Mouse (Mus musculus) spleen, adult 18-20 months (tissue): ENCODE data around the gene Vps13d.

Experiments used
- DNase-seq, 2 experiments: peaks; one replicate each; pipeline ENCODE4 v3.0.0; 2022; ENCODE audit warnings: mixed read lengths in 2 of 2

The Vps13d gene

DNA sequence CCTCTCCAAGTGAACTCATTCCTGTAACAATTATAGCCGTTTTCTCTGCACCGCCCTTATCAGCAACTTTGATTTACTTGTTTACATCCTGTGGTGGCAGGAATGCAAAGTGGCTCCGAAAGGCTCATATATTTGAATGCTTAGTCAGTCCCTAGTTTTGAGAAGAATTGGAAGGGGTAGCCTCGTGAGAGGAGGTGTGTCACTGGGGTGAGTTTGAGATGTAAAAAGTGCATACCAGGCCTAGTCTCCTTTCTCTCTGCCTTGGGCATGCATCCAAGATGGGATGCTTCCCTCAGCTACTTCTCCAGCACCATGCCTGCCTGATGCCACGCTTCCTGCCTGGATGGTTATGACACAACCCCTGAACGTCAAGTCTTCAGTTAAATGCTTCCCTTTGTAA is 225.8 kb downstream of the Vps13d start:
- DNase-seq = no peak

DNA sequence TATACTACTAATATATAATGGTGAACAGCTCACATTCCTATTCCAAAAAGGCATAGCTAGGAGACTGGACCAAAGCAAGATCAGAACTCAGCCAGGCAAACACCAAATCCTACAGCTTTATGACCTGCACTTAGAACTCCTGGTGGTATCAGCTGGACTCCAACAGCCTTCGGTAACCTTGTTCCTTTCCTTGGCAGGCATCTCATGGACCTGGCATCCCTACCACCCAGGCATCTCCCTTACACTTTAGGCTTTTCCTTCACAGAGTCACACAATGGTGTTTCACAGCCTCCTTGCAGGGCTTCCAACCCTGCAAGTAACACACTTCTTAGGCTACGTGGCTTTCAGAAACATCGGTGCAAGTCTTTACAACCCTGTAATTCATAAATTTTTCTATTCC is 226.4 kb downstream of the Vps13d start:
- no peak for DNase-seq

DNA sequence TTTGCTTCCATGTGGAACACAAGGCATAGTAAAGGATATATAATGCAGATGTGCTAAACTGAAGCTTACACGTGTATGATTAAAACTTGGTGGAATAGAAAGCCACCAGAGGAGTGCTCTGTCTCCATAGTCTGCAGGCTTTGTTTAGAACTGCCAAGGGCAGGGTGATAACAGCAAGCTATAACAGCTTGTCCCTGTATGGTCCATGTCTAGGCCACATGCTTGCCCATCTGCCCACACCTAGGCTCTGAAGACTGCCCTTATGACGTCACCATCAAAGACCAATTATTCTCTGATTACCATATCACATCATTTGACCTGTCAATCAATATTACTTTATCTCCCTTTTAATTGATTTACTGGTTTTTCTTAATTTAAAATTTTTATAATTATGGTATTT is 229.6 kb downstream of the Vps13d start:
- DNase-seq = no peak

DNA sequence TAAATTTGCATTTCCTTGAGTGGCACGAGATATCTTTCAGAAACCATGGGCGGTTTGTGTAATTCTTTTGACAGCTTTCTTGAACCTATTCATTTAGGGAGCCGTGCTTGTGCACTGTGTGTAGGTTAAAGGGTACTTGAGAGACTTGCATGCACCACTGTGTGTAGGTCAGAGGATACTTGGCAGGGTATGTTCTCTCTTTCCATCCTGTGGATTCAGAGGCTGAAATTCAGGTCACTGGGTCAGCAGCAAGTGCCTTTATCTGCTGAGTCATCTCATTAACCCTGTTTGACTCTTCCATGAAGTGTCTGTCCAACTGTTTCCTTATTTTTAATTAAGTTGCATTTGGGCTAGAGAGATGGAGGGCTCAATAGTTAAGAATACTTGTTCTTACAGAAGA is 233.1 kb downstream of the Vps13d start:
- DNase-seq = no peak

DNA sequence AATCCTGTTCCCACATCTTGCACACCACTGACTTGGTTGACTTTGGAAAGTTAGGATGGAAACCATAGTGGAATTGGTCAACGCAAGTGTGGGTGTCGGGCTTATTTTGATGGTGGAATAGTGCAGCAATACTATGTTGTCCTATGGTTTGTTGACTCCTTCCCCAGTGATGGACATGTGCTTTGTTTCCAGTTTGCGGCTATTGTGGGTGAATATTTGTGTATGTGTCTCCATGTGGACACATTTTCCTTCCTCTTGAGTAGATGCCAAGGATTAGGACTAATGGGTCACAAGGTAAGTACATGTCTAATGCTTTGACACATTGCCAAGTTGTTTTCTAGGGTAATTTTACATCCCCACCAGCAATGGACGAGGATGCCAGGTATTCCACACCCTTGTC is 233.6 kb downstream of the Vps13d start:
- no peak for DNase-seq

DNA sequence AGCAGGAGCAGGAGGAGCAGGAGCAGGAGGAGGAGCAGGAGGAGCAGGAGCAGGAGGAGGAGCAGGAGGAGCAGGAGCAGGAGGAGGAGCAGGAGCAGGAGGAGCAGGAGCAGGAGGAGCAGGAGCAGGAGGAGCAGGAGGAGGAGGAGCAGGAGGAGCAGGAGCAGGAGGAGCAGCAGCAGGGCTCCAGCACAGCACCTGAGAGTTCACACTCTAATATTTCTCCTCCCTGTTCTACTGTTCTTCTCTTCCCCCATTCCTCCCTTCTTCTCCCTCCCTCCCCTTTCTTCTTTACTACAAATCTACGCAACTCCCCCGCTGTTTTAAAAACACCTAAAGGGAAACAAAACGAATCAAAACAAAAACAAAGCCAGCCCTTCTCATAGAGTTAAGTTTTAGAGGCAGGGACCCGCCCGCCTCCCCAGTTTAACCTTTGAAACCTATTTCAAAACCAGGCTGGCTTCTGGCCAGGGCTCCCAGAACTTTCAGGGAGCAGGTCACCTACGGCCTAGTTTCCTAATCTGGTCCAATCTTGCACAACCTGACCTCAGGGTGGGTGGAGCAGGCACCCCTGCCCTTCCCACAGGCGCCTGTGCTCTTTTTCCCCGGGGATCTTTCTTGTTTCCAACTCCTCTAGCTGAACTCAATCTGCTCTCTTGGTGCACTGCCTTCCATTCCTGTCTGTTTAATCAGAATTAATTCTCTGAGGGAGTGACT is 234.5 kb downstream of the Vps13d start:
- no peak for DNase-seq

DNA sequence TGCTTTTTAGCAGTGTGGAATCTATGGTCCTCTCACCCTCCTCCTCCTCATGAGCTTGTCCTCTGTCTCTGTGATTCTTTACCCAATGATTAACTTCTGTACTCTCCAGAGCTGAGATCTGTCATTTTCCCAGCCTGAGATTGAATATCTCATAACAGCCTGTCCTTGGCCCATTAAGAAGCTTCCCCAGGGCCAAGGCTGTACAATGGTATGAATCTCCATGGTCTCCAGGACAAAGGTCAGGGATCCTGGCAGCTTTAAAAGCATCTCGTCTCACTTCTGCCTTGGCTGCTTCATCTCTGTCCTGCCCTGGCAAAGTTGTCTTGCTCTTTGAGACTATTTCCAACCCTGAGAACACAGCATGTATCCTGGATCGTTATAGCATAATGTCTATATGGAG is 237.1 kb downstream of the Vps13d start:
- no peak for DNase-seq

DNA sequence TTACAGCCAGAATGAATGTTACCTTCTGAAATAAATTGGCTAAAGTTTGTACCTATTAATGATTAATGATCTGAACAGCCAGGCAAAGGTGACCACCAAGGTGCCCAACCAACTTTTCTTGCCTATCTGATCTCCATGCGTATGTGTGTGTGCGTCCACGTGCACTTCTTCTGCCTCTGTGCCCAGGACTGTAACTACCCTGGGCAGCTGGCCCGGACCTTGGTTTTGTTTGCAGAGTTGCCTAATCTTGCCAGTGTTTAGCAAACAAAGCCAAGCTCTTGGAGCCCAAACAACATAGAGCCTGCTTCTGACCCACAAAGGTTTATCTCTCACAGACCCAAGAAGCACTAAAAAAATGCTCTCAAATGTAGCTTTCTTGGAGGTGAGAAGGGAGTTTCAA is 237.6 kb downstream of the Vps13d start:
- no peak for DNase-seq

DNA sequence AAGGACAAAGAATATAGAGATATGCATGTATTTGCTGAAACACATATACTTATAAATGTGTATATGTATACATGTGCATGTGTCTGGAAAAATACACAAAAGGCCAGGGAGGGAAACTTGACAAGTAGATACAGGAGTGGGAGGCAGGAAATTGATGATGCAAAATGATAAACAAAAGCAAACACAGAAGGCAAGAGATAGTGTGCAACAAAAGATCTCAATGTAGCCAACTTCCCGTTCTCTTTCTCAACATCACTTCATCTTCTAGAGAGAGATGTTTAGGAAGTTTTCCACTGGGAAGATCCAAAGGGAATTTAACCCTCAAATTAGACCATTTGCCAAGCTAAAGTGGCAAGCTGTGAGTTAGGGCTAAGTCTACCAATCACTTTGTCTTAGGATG is 238.5 kb downstream of the Vps13d start:
- DNase-seq = no peak

DNA sequence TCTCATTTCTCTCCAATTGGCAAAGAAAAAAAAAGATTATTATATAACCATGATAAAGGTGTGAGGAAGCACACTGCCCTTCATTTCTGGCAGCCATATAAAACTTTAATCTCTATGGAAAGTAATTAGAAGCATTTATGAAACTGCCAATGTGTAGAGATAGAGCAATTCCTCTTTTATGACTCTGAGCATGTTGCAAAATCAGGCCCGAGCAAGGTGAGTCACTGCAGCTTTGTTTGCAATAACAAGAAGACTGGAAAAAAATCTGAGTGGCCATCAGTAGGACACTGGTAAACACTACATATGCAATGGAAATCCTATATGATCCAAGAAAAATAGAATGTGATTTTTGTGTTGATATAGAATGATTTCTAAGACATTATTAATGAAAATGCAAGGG is 238.9 kb downstream of the Vps13d start:
- no peak for DNase-seq

DNA sequence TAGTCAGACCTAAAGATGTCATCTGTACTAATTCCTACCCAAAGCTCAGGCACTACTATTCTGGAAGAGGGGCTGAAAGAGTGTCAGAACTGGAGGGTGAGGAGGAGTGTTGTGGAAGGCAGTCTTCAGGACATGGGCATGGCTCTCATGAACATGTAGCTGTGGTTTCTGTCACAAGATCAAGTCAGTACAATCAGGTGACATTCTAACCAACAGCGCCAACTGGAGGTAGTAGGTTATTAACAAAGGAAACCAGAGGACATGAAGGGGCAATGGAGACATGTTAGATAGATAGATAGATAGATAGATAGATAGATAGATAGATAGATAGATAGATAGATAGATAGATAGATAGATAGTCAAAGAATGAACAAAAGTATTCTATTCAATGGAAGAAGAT is 241.4 kb downstream of the Vps13d start:
- no peak for DNase-seq

DNA sequence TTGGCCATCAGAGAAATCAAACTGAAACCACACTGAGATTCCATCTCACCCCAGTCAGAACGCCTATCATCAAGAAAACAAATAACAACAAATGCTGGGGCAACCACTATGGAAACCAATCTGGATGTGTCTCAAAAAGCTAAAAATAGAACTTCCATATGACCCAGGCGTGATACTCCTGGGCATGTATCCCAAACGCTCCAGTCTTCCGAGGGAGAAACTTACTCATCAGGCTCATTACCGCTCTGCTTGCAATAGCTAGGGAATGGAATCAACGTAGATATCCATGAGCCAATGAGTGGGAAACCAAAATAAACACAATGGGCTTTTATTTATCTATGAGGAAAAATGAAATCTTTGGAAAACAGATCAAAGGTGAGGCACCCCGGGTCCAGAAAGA is 242.9 kb downstream of the Vps13d start:
- DNase-seq = no peak

DNA sequence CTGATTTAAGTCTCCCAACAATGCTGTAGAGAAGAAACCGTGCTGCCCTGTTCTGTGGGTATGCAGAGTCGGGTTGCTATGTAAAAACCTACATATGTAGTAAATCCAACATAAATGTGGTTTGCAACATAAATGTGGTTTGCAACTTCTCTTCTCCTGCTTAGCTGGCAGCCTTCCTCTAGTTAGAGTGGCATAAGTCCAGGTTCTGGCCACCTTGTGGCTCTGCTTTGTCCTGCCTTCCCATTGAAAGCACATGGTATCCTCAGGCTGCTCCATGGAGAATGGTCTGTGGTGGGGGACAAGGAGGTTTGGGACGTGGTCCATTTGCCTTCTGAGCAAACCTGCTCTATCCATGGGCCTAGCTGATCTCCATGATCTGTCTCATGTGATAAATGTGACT is 243.9 kb downstream of the Vps13d start:
- no peak for DNase-seq

DNA sequence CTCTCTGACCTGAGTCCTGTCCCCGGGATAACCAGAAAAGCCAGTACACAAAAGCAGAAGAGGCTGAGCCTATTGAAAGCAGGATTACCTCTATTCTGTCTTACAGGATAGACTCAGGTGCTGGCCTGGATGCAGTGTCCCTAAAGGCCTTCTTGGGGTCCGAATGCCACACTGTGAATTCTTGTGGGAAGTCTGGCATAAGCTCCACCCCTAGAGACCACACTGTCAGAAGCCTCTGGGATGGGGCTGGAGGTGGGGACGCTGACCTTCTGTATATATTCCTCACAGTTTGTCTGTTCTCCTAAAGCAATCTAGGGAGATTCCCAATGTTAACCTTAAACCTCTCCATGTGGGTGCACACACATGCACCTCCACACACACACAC is 244.5 kb downstream of the Vps13d start:
- DNase-seq = no peak

DNA sequence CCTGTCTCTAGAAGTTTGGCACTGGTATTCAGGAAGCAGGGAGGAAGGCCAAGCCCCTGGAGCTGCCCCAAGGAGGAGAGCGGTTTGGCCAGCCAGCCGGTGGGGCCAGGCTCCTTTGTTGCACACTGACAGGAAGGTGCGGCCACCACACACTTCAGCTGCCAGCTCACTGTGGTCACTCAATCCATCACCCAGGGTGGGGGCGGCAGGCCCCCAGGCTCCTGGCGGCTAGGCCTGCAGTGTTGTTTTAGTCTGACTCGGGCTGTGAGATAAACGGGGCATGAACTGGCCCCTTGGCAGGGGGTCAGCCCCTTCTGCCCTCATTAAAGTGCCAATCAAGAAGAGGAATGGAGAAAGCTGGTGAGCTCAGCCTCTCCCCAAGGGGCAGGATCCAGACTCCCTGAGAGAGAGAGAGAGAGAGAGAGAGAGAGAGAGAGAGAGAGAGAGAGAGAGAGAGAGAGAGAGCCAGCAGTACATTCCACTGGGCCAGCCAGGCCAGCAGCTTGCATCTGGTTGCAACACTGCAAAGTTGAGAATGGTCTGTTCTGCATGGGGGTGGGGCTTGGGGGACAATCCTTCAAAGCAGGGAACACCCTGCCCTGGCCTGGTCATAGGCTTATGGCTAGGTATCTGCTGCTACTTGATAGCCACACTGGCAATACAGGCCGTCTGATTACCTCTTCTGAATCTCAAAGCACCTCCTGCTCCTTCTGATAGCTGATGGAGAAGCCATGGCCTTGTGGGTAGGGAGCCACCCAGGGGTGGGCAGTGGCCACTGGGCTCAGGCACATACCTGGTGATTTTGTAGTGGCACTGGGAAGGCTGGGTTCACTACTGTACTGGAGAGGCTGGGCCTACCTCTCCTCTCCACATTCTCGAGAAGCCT is 245.1 kb downstream of the Vps13d start:
- DNase-seq = no peak

DNA sequence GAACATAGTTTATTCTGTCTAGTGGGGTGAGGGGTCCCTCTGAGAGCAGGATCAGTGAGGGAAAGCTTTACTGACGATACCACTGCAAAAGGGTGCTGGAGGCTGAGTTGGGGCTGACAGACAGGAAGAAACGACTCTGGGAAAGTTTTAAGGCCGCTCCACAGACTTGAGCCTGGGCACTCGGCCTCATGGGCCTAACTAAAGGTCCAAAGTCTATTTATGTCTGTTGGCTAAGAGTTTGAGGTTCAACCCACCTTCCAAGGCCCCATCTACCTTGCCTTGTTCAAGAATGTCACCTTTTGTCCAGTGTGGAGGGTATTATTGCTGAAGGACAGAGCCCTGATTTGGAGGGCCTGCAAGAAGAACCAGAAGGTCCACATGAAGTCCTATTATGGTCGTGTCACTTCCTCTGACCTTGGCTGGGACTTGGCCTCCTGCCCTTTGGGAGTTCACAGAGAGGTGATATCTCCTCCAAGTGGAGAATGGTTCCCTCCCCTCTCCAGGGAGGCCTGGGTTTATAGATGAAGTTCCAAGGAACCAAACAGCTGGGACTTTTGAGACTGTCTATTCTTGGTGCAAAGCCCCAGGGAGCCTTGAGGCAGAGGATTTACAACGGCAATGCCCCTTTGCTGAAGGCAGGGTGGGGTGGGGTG is 246.9 kb downstream of the Vps13d start:
- peak; percentile 22 to 25 for DNase-seq

DNA sequence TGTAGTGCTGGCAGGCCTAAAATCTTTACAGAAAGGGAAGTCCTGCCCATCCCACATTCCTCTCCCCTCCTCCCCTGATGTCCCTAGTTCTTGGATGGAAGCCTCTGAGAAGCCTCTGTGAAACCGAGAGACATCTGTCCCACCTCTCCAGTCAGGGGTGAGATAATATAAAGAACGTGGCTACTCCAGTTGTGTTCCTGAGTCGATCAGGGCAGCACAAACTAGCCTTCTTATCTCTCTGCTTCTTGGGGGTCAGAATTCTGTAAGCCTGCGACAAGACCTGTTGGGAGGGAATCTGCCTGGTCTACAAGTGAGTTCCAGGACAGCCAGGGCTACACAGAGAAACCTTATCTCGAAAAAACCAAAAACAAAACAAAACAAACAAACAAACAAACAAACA is 251.5 kb downstream of the Vps13d start:
- no peak for DNase-seq

DNA sequence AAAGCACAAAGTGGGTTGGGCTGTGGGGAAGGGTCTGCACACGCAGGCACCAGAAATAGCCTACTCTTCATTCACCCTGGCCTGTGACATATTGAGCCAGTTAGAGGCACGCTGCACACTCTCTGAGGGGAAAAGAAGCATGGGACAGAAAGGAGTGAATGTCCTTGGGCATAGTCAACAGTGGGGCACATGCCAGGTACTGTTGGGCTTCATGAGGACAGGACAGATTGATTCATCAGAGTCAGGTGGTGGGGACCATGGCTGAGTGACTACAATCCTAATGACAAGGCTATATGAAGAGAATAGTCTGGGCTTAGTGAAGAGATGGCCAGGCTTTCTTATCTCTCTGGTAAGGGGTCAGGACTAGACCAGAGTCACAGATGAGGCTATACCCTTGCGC is 252.4 kb downstream of the Vps13d start:
- DNase-seq = no peak

DNA sequence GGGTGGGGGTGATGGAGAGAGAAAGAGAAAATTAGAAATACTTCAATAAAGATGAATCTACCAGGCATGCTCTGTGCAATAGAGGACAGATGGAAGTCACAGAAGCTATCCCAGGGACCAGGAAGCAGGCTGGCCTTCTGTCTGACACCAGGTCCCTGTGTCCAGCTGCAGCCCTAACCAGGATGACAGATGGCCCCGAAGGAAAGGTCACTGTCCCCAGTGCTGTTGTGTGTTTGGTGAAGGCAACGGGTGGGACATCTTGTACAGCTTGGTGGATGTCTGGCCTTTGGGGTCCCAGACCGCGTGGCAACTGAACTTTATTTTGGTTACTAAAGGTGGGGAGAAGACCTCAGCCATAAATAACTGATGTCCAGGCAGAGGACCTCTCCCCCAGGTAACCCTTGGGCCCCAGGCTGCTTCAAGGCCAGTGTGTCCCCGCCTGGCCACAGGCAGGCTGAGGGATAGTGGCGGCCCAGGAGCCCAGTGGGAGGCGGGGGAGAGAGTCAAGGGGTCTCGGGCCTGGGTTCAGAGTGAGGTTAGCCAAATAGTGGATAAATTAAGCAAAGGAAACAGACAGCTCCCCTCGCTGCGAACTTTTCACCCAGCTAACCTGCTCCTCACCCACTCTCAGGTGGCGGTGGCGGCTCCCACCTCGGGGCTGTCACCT is 253.9 kb downstream of the Vps13d start:
- DNase-seq = no peak

DNA sequence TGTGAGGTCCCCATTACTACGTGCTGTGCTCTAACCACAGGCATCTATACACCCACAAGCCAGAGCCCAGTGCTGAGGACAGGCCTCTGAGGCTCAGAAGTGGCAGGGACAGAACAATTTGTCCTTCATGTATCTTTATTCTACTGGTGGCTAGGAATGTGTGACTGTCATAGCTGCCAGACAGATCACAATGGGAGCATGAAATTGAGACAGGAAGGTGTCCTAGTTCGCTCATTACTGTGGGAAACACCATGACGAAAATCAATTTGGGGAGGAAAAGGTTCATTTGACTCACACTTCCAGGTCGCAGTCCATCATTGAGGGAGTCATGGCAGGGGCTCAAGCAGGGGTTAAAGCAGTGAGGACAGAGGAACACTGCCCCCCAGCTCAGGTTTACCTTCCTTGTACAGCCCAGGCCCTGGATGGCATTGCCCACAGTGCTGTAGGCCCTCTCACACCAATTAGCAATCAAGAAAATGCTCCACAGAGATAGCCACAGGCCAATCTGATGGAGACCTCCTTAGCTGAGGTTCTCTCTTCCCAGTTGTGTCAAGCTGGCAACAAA is 254.9 kb downstream of the Vps13d start:
- no peak for DNase-seq

DNA sequence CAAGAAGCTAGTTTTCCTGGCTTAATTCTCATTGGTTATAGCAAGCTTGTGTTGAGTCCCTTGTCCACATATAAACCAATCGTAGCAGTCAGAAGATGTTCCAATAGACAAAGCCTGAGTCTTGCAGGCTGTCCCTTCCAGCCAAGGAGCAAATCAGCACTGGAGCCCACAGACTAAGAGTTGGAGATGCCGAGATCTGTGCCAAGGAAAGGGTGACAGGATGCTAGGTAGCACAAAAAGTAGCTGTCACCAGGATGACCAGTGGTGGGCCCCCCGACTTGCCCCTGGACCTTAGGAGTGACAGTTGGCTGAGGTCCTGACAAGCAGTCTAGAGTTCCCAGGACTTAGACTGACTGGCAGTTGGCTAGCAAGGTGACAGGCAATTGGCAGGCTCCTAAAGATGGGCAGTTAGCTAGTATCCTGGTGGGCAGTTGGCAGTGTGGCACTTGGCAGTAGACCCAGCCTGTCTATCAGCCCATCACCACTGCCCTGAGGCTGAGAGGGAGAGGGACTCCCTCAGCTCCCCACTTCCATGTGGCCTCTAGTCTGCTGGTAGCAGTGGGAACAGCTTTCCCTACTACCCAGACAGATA is 258.1 kb downstream of the Vps13d start:
- no peak for DNase-seq

DNA sequence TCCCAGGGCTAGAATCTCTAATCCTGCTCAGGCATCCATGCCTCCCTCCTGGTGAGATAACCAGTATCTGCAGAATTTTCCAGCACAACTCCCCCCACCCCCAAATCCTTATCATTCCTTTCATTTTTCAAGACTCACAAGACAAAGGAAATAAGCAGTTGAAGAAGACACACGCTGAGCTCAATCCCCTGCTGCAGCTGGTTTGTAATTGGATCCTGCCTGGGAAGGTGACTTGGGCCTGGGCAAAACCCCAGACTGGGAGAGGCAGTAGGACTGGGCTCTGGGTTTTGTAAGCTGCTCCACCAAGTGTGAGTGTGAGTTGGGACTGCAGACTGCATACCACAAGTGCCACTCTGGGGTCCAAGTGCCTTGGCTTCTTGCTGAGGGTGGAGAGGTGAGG is 260.3 kb downstream of the Vps13d start:
- no peak for DNase-seq

DNA sequence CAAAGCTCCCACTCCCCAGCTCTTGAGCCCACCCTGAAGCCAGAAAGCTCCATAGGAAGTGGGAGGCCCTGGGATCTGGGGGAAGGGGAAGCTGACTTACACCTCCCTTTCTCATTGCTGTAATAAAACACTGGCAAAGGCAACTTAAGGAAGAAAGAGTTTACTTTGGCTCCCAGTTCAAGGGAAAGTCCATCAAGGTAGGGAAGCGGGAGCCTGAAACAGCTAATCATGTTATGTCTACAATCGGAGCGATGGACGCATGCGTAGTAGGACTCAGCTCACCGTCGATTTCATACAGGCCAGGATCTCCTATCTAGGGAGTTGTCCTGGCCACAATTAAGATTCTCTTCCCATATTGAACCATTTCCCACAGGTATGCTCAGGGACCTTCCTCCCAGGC is 263.6 kb downstream of the Vps13d start:
- no peak for DNase-seq
